Mouse (Mus musculus) 3134 (cell line): ENCODE results near the gene S100a5.

ENCODE experiments used
- DNase-seq: peaks from one replicate; pipeline ENCODE4 v3.0.0-alpha.2; 2011; ENCODE audit warnings: low spot score; ENCODE audit not compliant: insufficient read length; ENCODE audit errors: extremely low read depth

Gene S100a5

GRCm38 (mm10) chr3:90608223-90608622 is at the start of gene S100a5:
TSS of gene S100a5 (plus strand) at chr3:90608523.
- no peak for DNase-seq

- DNase-seq = no peak
Measured at GRCm38 (mm10) chr3:90560008-90560628, 48.2 kb upstream of the S100a5 start, which contains the start of gene S100a3. TSS of gene S100a3 (plus strand) at chr3:90560578.

- peak; percentile 71 for DNase-seq
Measured at GRCm38 (mm10) chr3:90574691-90575090, 33.6 kb upstream of the S100a5 start.

- peak; percentile 41 for DNase-seq
Measured at GRCm38 (mm10) chr3:90575320-90575719, 33.0 kb upstream of the S100a5 start.

GRCm38 (mm10) chr3:90576351-90577001 is 31.8 kb upstream of the S100a5 start:
- DNase-seq = no peak

GRCm38 (mm10) chr3:90579433-90579832 is 28.9 kb upstream of the S100a5 start:
- peak; percentile 40 for DNase-seq

- DNase-seq = no peak
Measured at GRCm38 (mm10) chr3:90581141-90581540, 27.2 kb upstream of the S100a5 start.

- no peak for DNase-seq
Measured at GRCm38 (mm10) chr3:90582156-90582555, 26.2 kb upstream of the S100a5 start.

- no peak for DNase-seq
Measured at GRCm38 (mm10) chr3:90582556-90582955, 25.8 kb upstream of the S100a5 start.

GRCm38 (mm10) chr3:90583893-90584292 is 24.4 kb upstream of the S100a5 start:
- DNase-seq = peak; percentile 75

- DNase-seq = peak; percentile 72
Measured at GRCm38 (mm10) chr3:90585595-90585994, 22.7 kb upstream of the S100a5 start.

GRCm38 (mm10) chr3:90586016-90586643 is 22.2 kb upstream of the S100a5 start:
- peak; percentile 72 for DNase-seq

GRCm38 (mm10) chr3:90586906-90587305 is 21.4 kb upstream of the S100a5 start:
- DNase-seq = peak; percentile 98

- DNase-seq = peak; percentile 88
Measured at GRCm38 (mm10) chr3:90587361-90588101, 20.8 kb upstream of the S100a5 start.

GRCm38 (mm10) chr3:90589390-90589789 is 18.9 kb upstream of the S100a5 start:
- peak; percentile 53 for DNase-seq

- no peak for DNase-seq
Measured at GRCm38 (mm10) chr3:90589947-90590346, 18.4 kb upstream of the S100a5 start, which contains the start of gene S100a2. TSS of gene S100a2 (plus strand) at chr3:90590247.

- no peak for DNase-seq
Measured at GRCm38 (mm10) chr3:90594466-90594865, 13.9 kb upstream of the S100a5 start.

- no peak for DNase-seq
Measured at GRCm38 (mm10) chr3:90595556-90595955, 12.8 kb upstream of the S100a5 start.

GRCm38 (mm10) chr3:90596810-90597209 is 11.5 kb upstream of the S100a5 start:
- DNase-seq = no peak

- no peak for DNase-seq
Measured at GRCm38 (mm10) chr3:90597736-90598135, 10.6 kb upstream of the S100a5 start.

GRCm38 (mm10) chr3:90598212-90598611 is 10.1 kb upstream of the S100a5 start:
- no peak for DNase-seq
